Mouse (Mus musculus) cerebellum, adult 2 months (tissue): ENCODE results near the gene Map3k1. TPM values are rescaled to one million over a fixed set of nuclear protein-coding genes. Genes with fewer than 3 reads are reported as not detected.

Source experiments
- DNase-seq, 2 experiments: peaks; one replicate each; pipeline ENCODE4 v3.0.0; 2021
- H3K27ac ChIP-seq: fragments of 200-500 bp; 2 replicates; pipeline ENCODE4 v1.5.1; 2012; ENCODE audit warnings: low read length, control low read depth, inconsistent platforms; ENCODE audit not compliant: insufficient read depth
- H3K27me3 ChIP-seq: fragments of 200-500 bp; 2 replicates; pipeline ENCODE4 v1.6.1; 2012; ENCODE audit warnings: inconsistent platforms, mild to moderate bottlenecking, low read length, moderate library complexity; ENCODE audit not compliant: control insufficient read depth, insufficient read depth
- H3K4me1 ChIP-seq: fragments of 200-500 bp; 2 replicates; pipeline ENCODE4 v1.6.1; 2011; ENCODE audit warnings: low read length; ENCODE audit not compliant: control insufficient read depth, insufficient read depth
- H3K4me3 ChIP-seq: fragments of 200-500 bp; replicated peaks from 2 replicates; pipeline ENCODE3; 2011; ENCODE audit warnings: mild to moderate bottlenecking, low read depth, low read length, control low read depth; ENCODE audit not compliant: insufficient read depth
- CTCF ChIP-seq: fragments of 200-500 bp; IDR thresholded peaks from 2 replicates; pipeline ENCODE4 v1.5.1; 2011; ENCODE audit warnings: low read depth, mild to moderate bottlenecking, control low read depth, low read length, moderate library complexity, borderline replicate concordance; ENCODE audit not compliant: insufficient read depth
- POLR2A ChIP-seq: fragments of 200-500 bp; IDR thresholded peaks from 2 replicates; pipeline ENCODE4 v1.6.1; 2011; ENCODE audit warnings: low read length, control low read depth, borderline replicate concordance; ENCODE audit not compliant: insufficient read depth
- WGBS: fragments of 180-500 bp; shearing (Covaris S2); methylation state at CpG from one replicate; pipeline ENCODE4 v1.1.7; 2018; 5-methylcytosine and 5-hydroxymethylcytosine counted together
- polyA plus RNA-seq: library from polyadenylated mRNA; depleted of rRNA; stranded (reverse); fragments of >200 nt; gene quantifications from 2 replicates; pipeline ENCODE4 v1.2.3, GENCODE M21; 2012

Map3k1 gene
- polyA plus RNA-seq, 1 experiment, result 12.3 TPM

DNA sequence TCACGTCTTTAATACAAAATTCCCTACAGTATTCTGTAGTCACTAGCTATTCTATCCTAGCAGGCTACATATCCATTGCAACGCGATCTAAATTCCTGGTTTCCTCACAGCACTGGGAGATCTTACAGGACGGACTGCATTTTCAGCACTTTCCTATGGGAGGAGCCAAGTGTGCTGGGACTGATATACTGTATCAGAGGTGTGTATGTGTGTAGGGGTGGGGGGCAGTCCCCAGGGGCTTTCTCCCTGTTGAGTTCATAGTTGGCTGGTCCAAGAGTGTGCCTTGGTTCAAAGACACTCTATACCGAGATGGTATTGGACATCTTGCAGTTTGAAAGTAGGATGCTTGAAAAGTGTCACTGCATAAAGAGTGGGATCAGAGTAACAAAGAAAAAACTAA is 29.3 kb downstream of the Map3k1 start:
- Histone ChIP-seq H3K4me3 (no peak overlapping the region), H3K27ac (no peak overlapping the region), H3K27me3 (no peaks in the 10 kb centered on the region), H3K4me1 (peaks cover 24% of the 10 kb centered on the region)
- DNase-seq, result no peak
- WGBS, result 66% methylated on average over 5 of the region's 5 CpGs
- TF ChIP-seq CTCF, result no peak
- no peak for TF ChIP-seq POLR2A

DNA sequence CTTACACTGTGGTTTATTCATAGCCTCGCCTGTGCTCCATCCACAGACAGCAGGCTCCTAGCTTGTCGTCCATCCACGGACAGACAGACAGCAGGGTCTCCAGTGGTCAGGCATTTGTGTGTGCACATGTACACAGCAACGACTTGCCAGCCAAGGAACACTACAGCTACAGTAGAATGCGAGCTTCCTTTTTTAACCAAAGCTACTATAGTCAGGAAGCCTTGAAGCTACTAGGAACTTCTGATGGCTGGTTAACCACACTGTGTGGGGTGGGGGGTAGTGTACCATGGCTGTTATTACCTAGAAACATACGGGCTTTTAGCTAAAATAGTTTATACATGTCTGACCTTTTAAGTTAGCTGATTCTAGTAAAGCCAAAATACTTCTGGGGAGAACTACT is 30.2 kb downstream of the Map3k1 start:
- DNase-seq, result no peak
- TF ChIP-seq CTCF (no peak), POLR2A (no peak)
- Histone ChIP-seq H3K27ac (no peak overlapping the region), H3K4me3 (no peak overlapping the region), H3K4me1 (peaks cover 17% of the 10 kb centered on the region), H3K27me3 (no peaks in the 10 kb centered on the region)
- 46% methylated on average over 6 of the region's 6 CpGs for WGBS

DNA sequence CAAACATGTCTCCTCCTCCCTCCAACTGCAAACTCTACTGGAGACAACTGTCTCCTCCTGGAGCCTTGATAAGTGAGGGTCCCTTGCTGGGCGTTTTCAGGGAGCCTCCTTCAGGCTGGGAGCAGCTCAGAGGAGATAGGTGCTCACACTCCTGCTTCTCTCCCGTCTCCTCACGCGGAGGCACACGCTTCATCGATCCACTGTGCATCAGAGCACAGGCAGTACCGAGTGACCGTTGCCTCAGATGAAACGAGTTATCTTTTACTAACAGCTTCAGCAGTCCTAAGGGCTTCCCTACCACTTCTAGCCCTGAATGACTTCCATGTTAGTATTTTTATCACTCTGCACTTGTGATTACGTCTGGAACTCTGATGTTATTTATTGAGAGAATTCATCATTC is 30.9 kb downstream of the Map3k1 start:
- WGBS, result 38% methylated on average over 10 of the region's 10 CpGs
- no peak for TF ChIP-seq CTCF
- no peak for DNase-seq

DNA sequence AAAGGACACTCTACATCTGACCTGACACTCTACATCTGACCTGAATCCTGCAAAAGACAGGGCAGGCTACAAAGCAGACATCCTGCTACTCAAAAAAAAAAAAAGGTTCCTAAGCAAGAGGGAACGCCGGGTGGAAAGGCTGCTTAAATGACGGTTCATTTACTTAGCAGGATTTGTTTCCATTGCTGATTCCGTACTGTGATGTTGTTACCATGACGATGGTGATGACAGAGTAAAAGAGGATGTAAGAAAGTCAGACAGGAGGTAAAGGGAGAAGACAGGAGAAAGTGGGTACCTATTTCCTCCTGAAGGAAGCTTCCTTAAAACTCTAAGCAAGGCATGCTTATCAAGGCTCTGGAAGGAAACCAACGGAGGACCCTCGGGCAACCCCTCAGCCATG is 31.6 kb downstream of the Map3k1 start:
- H3K4me3 ChIP-seq, result no peak overlapping the region
- H3K27me3 ChIP-seq, result no peaks in the 10 kb centered on the region
- DNase-seq, result no peak
- H3K27ac ChIP-seq, result no peak overlapping the region
- no peak for TF ChIP-seq CTCF
- TF ChIP-seq POLR2A, result no peak
- peaks cover 8% of the 10 kb centered on the region for H3K4me1 ChIP-seq
- 25% methylated on average over 7 of the region's 7 CpGs for WGBS

More for the DNA sequence above, 30.9 kb downstream of the Map3k1 start:
- Histone ChIP-seq H3K4me1 (peaks cover 13% of the 10 kb centered on the region), H3K27me3 (no peaks in the 10 kb centered on the region), H3K4me3 (no peak overlapping the region), H3K27ac (no peak overlapping the region)

DNA sequence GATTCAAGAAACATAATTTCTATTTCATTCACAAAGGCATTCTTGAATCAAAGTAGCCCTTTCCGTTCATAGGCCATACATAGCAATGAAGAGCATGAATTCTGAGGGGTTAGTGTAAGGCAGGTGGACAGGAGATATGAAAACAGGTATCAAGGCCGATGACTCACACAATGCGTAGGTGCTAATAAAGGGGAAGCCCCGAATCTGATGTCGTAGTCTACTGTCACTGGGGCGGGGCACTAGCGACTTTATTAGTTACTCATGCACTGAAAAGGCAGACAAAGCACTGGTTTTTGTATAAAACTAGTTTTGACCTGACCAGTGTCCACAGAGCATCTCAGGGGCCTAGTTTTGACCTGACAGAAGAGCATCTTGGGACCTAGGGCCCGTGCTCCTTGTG is 36.7 kb downstream of the Map3k1 start:
- no peak for DNase-seq
- WGBS, result 81% methylated on average over 8 of the region's 8 CpGs
- H3K4me3 ChIP-seq, result no peak overlapping the region
- H3K27me3 ChIP-seq, result no peaks in the 10 kb centered on the region
- TF ChIP-seq CTCF (no peak), POLR2A (no peak)
- peaks cover 3% of the 10 kb centered on the region for H3K4me1 ChIP-seq
- H3K27ac ChIP-seq, result no peak overlapping the region

DNA sequence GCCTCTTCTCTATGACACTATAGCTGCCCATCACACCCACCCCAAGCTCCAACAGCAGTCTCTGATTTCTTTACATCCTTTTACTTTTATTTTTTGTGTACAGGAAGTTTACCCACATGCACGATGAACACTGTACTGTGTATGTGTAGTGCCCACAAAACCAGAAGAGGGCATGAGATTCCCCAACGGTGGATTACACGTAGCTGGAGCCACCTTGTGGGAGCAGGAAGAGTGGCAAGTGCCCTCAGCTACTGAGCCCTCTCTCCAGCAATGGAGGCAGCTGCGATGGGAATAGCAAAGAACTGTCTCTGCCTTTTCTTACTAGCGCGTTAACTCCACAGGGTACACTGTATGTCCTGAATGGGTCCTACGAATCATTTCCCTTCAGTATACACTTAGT is 37.6 kb downstream of the Map3k1 start:
- 22% methylated on average over 7 of the region's 7 CpGs for WGBS
- DNase-seq, result peak; percentile 60 to 69
- H3K4me3 ChIP-seq, result no peak overlapping the region
- no peaks in the 10 kb centered on the region for H3K27me3 ChIP-seq
- peak; percentile 92 for TF ChIP-seq CTCF
- TF ChIP-seq POLR2A, result no peak
- no peak overlapping the region for H3K27ac ChIP-seq
- no peaks in the 10 kb centered on the region for H3K4me1 ChIP-seq

DNA sequence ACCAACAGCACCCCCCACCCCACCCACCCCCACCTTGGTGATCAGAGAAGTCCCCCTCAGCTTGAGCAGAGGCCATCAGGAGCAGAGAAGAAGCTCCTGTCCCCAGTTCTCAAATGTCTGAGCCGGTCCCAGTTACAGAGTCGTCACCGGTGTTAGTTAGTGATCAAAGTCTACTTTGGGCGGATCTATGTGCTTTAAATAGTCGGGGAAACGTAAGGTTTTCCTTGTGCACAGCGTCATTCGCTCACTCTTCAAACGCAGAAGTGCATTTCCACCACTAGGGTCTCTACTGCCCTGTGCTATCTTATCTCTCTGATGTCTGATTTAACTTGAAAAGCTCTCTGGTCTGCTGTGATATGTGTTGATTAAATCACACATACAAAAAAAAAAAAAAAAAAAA is 38.0 kb downstream of the Map3k1 start:
- WGBS, result 92% methylated on average over 9 of the region's 9 CpGs

DNA sequence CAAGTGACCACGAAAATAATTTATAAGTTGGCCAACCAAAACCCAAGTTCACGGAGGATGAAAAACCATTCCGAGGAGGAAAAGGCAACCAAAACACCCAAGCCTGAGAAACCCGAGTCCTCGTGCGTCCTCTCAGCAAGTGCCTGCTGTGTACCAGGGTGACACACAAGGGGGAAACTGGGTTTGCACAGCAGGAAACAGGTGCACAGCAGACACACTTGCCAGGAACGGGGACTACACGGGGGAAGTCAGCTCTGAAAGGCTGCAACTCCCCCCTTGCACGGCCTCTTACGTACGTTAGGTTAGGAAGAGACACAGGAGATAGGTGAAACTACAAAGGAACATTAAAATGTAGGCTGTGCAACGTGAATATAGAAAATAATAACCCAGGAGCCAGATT is 46.3 kb downstream of the Map3k1 start:
- Histone ChIP-seq H3K4me1 (no peaks in the 10 kb centered on the region), H3K27ac (no peak overlapping the region), H3K4me3 (no peak overlapping the region), H3K27me3 (no peaks in the 10 kb centered on the region)
- 71% methylated on average over 12 of the region's 12 CpGs for WGBS
- TF ChIP-seq POLR2A, result no peak
- TF ChIP-seq CTCF, result no peak
- no peak for DNase-seq

More for the DNA sequence above, 38.0 kb downstream of the Map3k1 start:
- TF ChIP-seq CTCF (no peak), POLR2A (no peak)
- no peak for DNase-seq
- H3K4me3 ChIP-seq, result no peak overlapping the region
- no peaks in the 10 kb centered on the region for H3K4me1 ChIP-seq
- H3K27me3 ChIP-seq, result no peaks in the 10 kb centered on the region
- no peak overlapping the region for H3K27ac ChIP-seq

DNA sequence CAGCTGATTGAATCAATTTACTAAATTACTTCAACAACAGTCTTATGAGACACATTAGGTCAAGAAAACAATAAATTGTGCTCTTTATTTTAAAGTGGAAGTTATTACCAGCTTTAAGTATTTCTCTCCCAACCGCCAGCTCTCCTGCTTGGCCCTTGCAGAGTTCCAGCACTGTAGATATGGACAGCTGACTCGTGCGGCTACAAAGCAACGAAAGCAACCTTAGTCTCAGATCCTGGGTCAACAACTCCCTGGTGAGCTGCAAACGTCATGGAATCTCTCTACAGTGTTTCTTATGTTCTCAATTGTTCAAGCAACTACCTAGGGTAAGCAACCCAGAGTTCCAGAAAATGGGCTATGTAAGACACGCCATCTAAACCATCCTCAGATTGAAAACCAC is 51.8 kb downstream of the Map3k1 start:
- no peak for DNase-seq
- WGBS, result 85% methylated on average over 6 of the region's 6 CpGs
- no peak overlapping the region for H3K27ac ChIP-seq
- TF ChIP-seq POLR2A, result no peak
- no peak for TF ChIP-seq CTCF
- H3K4me3 ChIP-seq, result no peak overlapping the region
- H3K4me1 ChIP-seq, result no peaks in the 10 kb centered on the region
- no peaks in the 10 kb centered on the region for H3K27me3 ChIP-seq
